Mouse (Mus musculus): ENCODE measurements around the gene Tff2.

The Tff2 gene

GRCm38 (mm10) chr17:31136291-31136690 is 7.8 kb downstream of the Tff2 start:
- DNase-seq (ENCODE audit: low spot score in 2 of 2): no peak

- no peak for DNase-seq (ENCODE audit: low spot score in 2 of 2)
Measured at GRCm38 (mm10) chr17:31134913-31135312, 9.2 kb downstream of the Tff2 start.

- DNase-seq (ENCODE audit: low spot score in 2 of 2): no peak
Measured at GRCm38 (mm10) chr17:31133776-31134175, 10.3 kb downstream of the Tff2 start.

- no peak for DNase-seq (ENCODE audit: low spot score in 2 of 2)
Measured at GRCm38 (mm10) chr17:31131269-31131821, 12.7 kb downstream of the Tff2 start.

- no peak for DNase-seq (ENCODE audit: low spot score in 2 of 2)
Measured at GRCm38 (mm10) chr17:31129452-31129851, 14.6 kb downstream of the Tff2 start, which contains the start of gene Tff3. TSS of gene Tff3 (minus strand) at chr17:31129646.

- DNase-seq (ENCODE audit: low spot score in 2 of 2): no peak
Measured at GRCm38 (mm10) chr17:31128708-31129318, 15.3 kb downstream of the Tff2 start.

GRCm38 (mm10) chr17:31125548-31126266 is 18.4 kb downstream of the Tff2 start:
- no peak for DNase-seq (ENCODE audit: low spot score in 2 of 2)

GRCm38 (mm10) chr17:31121975-31122374 is 22.1 kb downstream of the Tff2 start:
- no peak for DNase-seq (ENCODE audit: low spot score in 2 of 2)

- peak; percentile 66 to 67 for DNase-seq (ENCODE audit: low spot score in 2 of 2)
Measured at GRCm38 (mm10) chr17:31119429-31119828, 24.7 kb downstream of the Tff2 start.

GRCm38 (mm10) chr17:31117946-31118345 is 26.1 kb downstream of the Tff2 start:
- DNase-seq (ENCODE audit: low spot score in 2 of 2): no peak

- DNase-seq (ENCODE audit: low spot score in 2 of 2): no peak
Measured at GRCm38 (mm10) chr17:31116063-31116462, 28.0 kb downstream of the Tff2 start.

- no peak for DNase-seq (ENCODE audit: low spot score in 2 of 2)
Measured at GRCm38 (mm10) chr17:31113191-31113856, 30.8 kb downstream of the Tff2 start.

- DNase-seq (ENCODE audit: low spot score in 2 of 2): peak in 1 of 2 experiments; percentile 20
Measured at GRCm38 (mm10) chr17:31108388-31108787, 35.7 kb downstream of the Tff2 start.

GRCm38 (mm10) chr17:31103823-31104222 is 40.3 kb downstream of the Tff2 start:
- no peak for DNase-seq (ENCODE audit: low spot score in 2 of 2)

- peak in 1 of 2 experiments; percentile 20 for DNase-seq (ENCODE audit: low spot score in 2 of 2)
Measured at GRCm38 (mm10) chr17:31103007-31103570, 41.0 kb downstream of the Tff2 start.

- no peak for DNase-seq (ENCODE audit: low spot score in 2 of 2)
Measured at GRCm38 (mm10) chr17:31098788-31099187, 45.3 kb downstream of the Tff2 start.

- no peak for DNase-seq (ENCODE audit: low spot score in 2 of 2)
Measured at GRCm38 (mm10) chr17:31096893-31097292, 47.2 kb downstream of the Tff2 start.

GRCm38 (mm10) chr17:31095570-31095969 is 48.5 kb downstream of the Tff2 start:
- no peak for DNase-seq (ENCODE audit: low spot score in 2 of 2)

- DNase-seq (ENCODE audit: low spot score in 2 of 2): no peak
Measured at GRCm38 (mm10) chr17:31094781-31095180, 49.3 kb downstream of the Tff2 start.

Measured in urinary bladder, postnatal 36 days (tissue).